Mouse (Mus musculus): ENCODE data around the gene Uqcc2. TPM values are rescaled to one million over a fixed set of nuclear protein-coding genes. Genes with fewer than 3 reads are reported as not detected.
A peak's percentile ranks its signal among the peaks of the same experiment; 100 is the strongest.

The Uqcc2 gene
- polyA plus RNA-seq, 1 experiment: 630 TPM

DNA sequence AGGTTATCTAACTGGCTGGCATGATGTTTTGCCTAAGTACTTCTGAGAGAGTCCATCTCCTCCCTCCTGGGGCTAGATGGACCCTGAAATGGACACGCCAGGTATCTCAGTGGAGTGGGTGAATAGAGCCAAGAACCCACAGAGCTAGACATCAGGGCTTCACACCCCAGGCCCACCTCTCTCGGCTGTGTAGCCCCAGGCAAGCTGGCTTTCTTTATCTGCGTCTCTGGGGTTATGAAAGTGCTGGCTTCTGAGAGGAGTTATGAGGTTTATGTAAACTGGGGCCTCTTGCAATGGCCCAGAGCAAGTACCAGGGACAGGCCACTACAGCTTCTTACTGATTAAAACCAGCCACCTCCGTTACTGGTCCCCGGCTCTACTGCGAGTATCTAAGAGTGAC is 21.2 kb upstream of the Uqcc2 start:
- H3K4me3 ChIP-seq (ENCODE audit: insufficient read depth, poor library complexity, severe bottlenecking): no peak overlapping the region
- H3K79me2 ChIP-seq (ENCODE audit: control insufficient read depth, insufficient read depth): no peaks in the 10 kb centered on the region
- no peaks in the 10 kb centered on the region for H3K27me3 ChIP-seq (ENCODE audit: control insufficient read depth, insufficient read depth, insufficient read length)
- no peak overlapping the region for H3ac ChIP-seq (ENCODE audit: control insufficient read depth, insufficient read length, low read depth)
- H3K36me3 ChIP-seq (ENCODE audit: control insufficient read depth, insufficient read depth): no peaks in the 10 kb centered on the region
- TF ChIP-seq CTCF (IDR thresholded peaks at IDR 0.05; ENCODE audit: control insufficient read depth, insufficient read depth, insufficient read length) (no peak), FOSL1 (IDR thresholded peaks at IDR 0.05; ENCODE audit: insufficient read depth, low read length, poor library complexity, severe bottlenecking) (no peak), MYOD1 (IDR thresholded peaks at IDR 0.05; ENCODE audit: control insufficient read depth, insufficient read length, low read depth) (no peak), CEBPB (IDR thresholded peaks at IDR 0.05; ENCODE audit: low read depth) (no peak), USF1 (IDR thresholded peaks at IDR 0.05; ENCODE audit: low read depth) (no peak)
- H3K79me3 ChIP-seq (ENCODE audit: low read depth): no peaks in the 10 kb centered on the region

DNA sequence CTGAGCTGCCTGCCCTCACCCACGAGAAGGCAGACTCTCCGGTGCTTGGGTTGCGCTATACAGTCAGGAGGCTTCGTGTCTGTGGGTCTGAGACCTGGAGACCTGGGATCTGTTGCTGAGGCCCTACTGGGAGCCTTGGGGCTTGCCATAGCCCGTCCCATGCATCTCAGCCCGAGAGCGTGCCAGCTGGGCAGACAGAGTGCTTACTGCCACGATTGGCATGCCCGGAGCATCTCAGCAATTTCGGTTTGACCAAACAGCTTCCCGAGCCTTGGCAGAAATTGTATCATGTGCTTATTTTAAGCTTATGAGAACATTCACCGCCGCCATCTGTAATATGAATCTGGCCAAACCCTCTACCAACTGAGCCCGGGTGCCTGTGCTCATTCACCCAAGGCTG is 20.5 kb upstream of the Uqcc2 start:
- Histone ChIP-seq H3K79me3 (ENCODE audit: low read depth) (no peaks in the 10 kb centered on the region), H3ac (ENCODE audit: control insufficient read depth, insufficient read length, low read depth) (peak overlapping the region; percentile 9), H3K36me3 (ENCODE audit: control insufficient read depth, insufficient read depth) (no peaks in the 10 kb centered on the region), H3K79me2 (ENCODE audit: control insufficient read depth, insufficient read depth) (no peaks in the 10 kb centered on the region), H3K27me3 (ENCODE audit: control insufficient read depth, insufficient read depth, insufficient read length) (no peaks in the 10 kb centered on the region), H3K4me3 (ENCODE audit: insufficient read depth, poor library complexity, severe bottlenecking) (no peak overlapping the region)
- TF ChIP-seq MYOD1 (IDR thresholded peaks at IDR 0.05; ENCODE audit: control insufficient read depth, insufficient read length, low read depth) (peak; percentile 32), CEBPB (IDR thresholded peaks at IDR 0.05; ENCODE audit: low read depth) (no peak)

DNA sequence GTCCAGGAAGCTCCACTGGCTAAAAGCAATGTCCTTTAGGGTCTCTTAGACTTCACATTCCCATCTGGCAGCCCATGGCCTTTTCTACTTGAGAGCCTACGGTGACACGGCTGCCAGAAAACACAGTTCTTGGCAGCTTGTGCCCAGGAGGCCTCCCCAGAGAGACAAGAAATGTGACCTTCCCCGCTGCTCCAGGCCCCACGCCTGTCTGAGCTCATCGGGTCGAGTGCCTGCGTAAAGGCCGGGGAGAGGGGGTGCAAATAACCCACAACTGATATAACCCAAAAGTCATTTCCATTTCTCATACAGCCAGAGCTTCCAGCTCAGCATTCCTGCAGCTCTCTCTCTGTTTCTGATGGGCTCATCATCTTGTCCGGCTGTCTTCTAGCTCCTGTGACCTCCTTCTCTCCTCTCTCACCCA is 20.1 kb upstream of the Uqcc2 start:
- H3K79me2 ChIP-seq (ENCODE audit: control insufficient read depth, insufficient read depth): no peaks in the 10 kb centered on the region
- no peaks in the 10 kb centered on the region for H3K27me3 ChIP-seq (ENCODE audit: control insufficient read depth, insufficient read depth, insufficient read length)
- no peak overlapping the region for H3K4me3 ChIP-seq (ENCODE audit: insufficient read depth, poor library complexity, severe bottlenecking)
- TF ChIP-seq MYOG (IDR thresholded peaks at IDR 0.05; ENCODE audit: control insufficient read depth, extremely low read depth, insufficient read length) (no peak), CEBPB (IDR thresholded peaks at IDR 0.05; ENCODE audit: low read depth) (no peak), USF1 (IDR thresholded peaks at IDR 0.05; ENCODE audit: low read depth) (no peak), CTCF (IDR thresholded peaks at IDR 0.05; ENCODE audit: control insufficient read depth, insufficient read depth, insufficient read length) (no peak), MYOD1 (IDR thresholded peaks at IDR 0.05; ENCODE audit: control insufficient read depth, insufficient read length, low read depth) (no peak), MAX (IDR thresholded peaks at IDR 0.05) (no peak), FOSL1 (IDR thresholded peaks at IDR 0.05; ENCODE audit: insufficient read depth, low read length, poor library complexity, severe bottlenecking) (no peak)
- no peaks in the 10 kb centered on the region for H3K36me3 ChIP-seq (ENCODE audit: control insufficient read depth, insufficient read depth)
- H3ac ChIP-seq (ENCODE audit: control insufficient read depth, insufficient read length, low read depth): peak overlapping the region; percentile 43
- no peaks in the 10 kb centered on the region for H3K79me3 ChIP-seq (ENCODE audit: low read depth)

DNA sequence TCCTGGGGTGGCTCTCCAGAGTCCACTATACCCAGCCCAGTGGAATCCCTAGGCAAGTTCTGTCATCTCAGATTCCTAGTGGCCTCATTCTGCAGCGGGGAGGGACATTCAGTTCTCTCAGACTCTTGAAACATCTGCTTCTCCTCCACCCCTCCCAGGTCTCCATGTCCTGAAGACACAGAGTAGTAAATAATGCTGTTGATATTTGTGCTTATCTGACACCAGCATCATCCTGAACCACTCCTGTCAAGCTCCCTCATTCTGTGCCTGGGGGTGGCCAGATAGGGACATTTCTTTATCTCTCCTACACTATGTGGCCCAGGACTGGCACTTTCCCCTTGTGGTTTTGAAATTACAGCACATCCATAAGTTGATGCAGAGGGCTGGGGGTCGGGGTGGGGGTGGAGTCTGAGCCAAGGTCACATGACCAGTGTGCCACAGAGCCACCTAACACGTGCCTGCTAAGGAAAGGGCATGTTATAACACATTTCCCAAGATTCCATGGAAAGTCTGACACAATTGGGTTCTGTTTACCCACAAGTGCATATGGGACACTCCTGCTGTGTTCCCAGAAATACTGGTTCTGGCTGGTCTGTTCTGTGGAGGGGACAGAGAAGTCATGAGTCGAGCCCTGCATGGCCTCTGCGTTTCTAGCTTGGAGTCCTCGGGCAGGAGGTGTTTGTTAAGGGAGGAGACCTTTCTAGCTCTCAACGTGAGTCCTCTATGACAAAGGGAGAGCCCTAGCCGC is 19.4 kb upstream of the Uqcc2 start:
- Histone ChIP-seq H3K4me3 (ENCODE audit: insufficient read depth, poor library complexity, severe bottlenecking) (no peak overlapping the region), H3ac (ENCODE audit: control insufficient read depth, insufficient read length, low read depth) (peak overlapping the region; percentile 43), H3K79me2 (ENCODE audit: control insufficient read depth, insufficient read depth) (no peaks in the 10 kb centered on the region), H3K27me3 (ENCODE audit: control insufficient read depth, insufficient read depth, insufficient read length) (no peaks in the 10 kb centered on the region), H3K79me3 (ENCODE audit: low read depth) (no peaks in the 10 kb centered on the region), H3K36me3 (ENCODE audit: control insufficient read depth, insufficient read depth) (no peaks in the 10 kb centered on the region)
- TF ChIP-seq CTCF (IDR thresholded peaks at IDR 0.05; ENCODE audit: control insufficient read depth, insufficient read depth, insufficient read length) (no peak), FOSL1 (IDR thresholded peaks at IDR 0.05; ENCODE audit: insufficient read depth, low read length, poor library complexity, severe bottlenecking) (no peak), MYOD1 (IDR thresholded peaks at IDR 0.05; ENCODE audit: control insufficient read depth, insufficient read length, low read depth) (no peak), USF1 (IDR thresholded peaks at IDR 0.05; ENCODE audit: low read depth) (peak; percentile 66)

DNA sequence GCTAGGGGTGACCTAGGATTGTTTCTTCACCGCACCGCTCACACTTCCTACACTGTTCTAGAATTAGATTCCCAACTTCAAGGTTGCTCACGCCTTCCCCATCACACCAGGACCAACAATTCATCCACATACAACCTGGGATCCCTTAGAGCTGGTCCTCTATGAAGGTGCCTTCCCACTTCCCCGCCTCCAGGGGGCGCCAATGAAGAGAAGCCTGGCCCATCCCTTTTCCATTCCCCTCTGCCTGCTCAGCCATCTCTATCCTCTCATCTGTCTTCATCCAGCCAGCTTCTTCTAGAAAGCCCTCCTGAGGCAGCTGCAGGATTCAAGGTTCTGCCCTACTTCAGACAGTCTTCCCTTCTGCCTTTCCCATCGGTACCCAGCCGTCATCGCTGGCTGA is 17.7 kb upstream of the Uqcc2 start:
- H3ac ChIP-seq (ENCODE audit: control insufficient read depth, insufficient read length, low read depth): no peak overlapping the region
- TF ChIP-seq MAX (IDR thresholded peaks at IDR 0.05): no peak
- no peak for TF ChIP-seq CEBPB (IDR thresholded peaks at IDR 0.05; ENCODE audit: low read depth)
- TF ChIP-seq CTCF (IDR thresholded peaks at IDR 0.05; ENCODE audit: control insufficient read depth, insufficient read depth, insufficient read length): peak; percentile 10
- H3K27me3 ChIP-seq (ENCODE audit: control insufficient read depth, insufficient read depth, insufficient read length): no peaks in the 10 kb centered on the region
- H3K36me3 ChIP-seq (ENCODE audit: control insufficient read depth, insufficient read depth): no peaks in the 10 kb centered on the region
- H3K4me3 ChIP-seq (ENCODE audit: insufficient read depth, poor library complexity, severe bottlenecking): no peak overlapping the region
- no peaks in the 10 kb centered on the region for H3K79me2 ChIP-seq (ENCODE audit: control insufficient read depth, insufficient read depth)
- no peaks in the 10 kb centered on the region for H3K79me3 ChIP-seq (ENCODE audit: low read depth)

DNA sequence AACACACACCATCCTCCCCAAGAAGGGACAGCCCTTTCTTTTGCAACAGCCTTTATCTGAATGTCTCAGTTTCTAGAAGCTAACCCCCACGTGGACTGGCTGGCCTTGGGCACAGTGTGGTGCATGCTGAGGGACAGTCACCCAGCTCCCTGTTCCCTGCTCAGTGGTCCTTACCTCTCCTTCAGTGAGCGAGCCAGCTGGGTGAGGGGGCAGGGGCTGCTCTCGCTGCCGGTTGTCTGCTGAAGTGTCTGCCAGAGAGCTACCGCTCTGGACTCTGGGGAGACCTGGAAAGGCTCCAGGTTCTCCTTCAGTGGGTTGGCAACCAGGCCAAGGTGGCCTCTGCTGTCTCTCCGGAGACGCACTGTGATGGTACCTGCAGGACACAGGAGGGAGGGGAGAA is 17.2 kb upstream of the Uqcc2 start:
- Histone ChIP-seq H3K36me3 (ENCODE audit: control insufficient read depth, insufficient read depth) (no peaks in the 10 kb centered on the region), H3K79me3 (ENCODE audit: low read depth) (no peaks in the 10 kb centered on the region), H3K79me2 (ENCODE audit: control insufficient read depth, insufficient read depth) (no peaks in the 10 kb centered on the region), H3K27me3 (ENCODE audit: control insufficient read depth, insufficient read depth, insufficient read length) (no peaks in the 10 kb centered on the region), H3K4me3 (ENCODE audit: insufficient read depth, poor library complexity, severe bottlenecking) (no peak overlapping the region), H3ac (ENCODE audit: control insufficient read depth, insufficient read length, low read depth) (no peak overlapping the region)
- TF ChIP-seq MYOD1 (IDR thresholded peaks at IDR 0.05; ENCODE audit: control insufficient read depth, insufficient read length, low read depth) (no peak), MYOG (IDR thresholded peaks at IDR 0.05; ENCODE audit: control insufficient read depth, extremely low read depth, insufficient read length) (no peak), FOSL1 (IDR thresholded peaks at IDR 0.05; ENCODE audit: insufficient read depth, low read length, poor library complexity, severe bottlenecking) (no peak), USF1 (IDR thresholded peaks at IDR 0.05; ENCODE audit: low read depth) (no peak), MAX (IDR thresholded peaks at IDR 0.05) (no peak), CEBPB (IDR thresholded peaks at IDR 0.05; ENCODE audit: low read depth) (no peak), CTCF (IDR thresholded peaks at IDR 0.05; ENCODE audit: control insufficient read depth, insufficient read depth, insufficient read length) (no peak)

Measured in C2C12 (cell line).